Mouse (Mus musculus) right cerebral cortex, adult 2 months (tissue): ENCODE measurements around the gene Ercc2.
A peak's percentile ranks its signal among the peaks of the same experiment; 100 is the strongest.

Source experiments
- DNase-seq, 2 experiments: peaks; one replicate each; pipeline ENCODE4 v3.0.0; 2021 to 2022; ENCODE audit warnings: low spot score in 2 of 2

Gene Ercc2

GRCm38 (mm10) chr7:19381377-19382165 lies at the start of gene Ercc2:
Ercc2 (plus strand) TSS chr7:19382010.
- peak; percentile 98 to 100 for DNase-seq

- peak; percentile 89 to 92 for DNase-seq
These were observed 49.0 kb upstream of the Ercc2 start for GRCm38 (mm10) chr7:19332709-19333352.

GRCm38 (mm10) chr7:19335583-19335982 lies 46.2 kb upstream of the Ercc2 start:
- no peak for DNase-seq

GRCm38 (mm10) chr7:19337122-19337521 lies 44.7 kb upstream of the Ercc2 start:
- peak in 1 of 2 experiments; percentile 41 for DNase-seq

DNA sequence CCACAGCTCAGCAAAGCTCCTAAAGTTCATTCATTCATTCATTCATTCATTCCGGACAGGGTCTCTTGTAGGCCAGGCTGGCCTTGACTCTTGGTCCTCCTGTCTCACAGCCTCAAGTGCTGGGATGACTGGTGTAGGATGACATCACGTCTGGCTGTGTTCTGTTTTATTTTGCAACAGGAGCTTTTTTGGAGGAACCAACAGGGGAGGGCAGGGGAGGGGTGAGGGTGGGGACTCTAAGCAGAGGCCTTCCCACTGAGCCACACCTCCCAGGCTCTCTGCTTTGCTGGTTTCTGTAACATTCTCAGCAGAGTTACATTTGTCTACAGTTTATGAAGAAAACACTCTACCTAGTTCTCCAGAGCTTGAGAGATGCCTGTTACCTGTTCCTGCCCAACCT lies 43.8 kb upstream of the Ercc2 start:
- DNase-seq = no peak

GRCm38 (mm10) chr7:19338596-19338995 lies 43.2 kb upstream of the Ercc2 start:
- no peak for DNase-seq

DNA sequence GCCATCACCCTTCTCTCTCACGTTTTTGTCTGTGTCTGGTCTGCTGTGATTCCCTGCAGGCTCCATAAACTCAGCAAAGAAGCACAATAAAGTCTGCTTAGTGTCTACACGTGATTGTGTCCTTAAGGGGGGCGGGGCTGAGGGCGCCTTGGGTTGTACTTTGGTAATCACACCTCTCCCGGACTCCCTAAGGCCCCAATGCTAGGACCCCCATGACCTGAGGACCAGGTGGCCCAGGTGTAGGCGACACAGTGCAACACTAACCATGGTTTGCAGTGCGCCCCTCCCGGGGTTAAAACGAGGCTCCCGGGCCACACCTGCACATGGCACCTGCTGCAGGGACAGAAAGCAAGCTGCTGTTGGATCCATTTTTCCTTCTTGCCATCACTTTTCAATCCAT lies 40.6 kb upstream of the Ercc2 start:
- no peak for DNase-seq

- peak; percentile 62 to 76 for DNase-seq
These were observed 39.9 kb upstream of the Ercc2 start for GRCm38 (mm10) chr7:19341761-19342409.

- peak; percentile 93 to 96 for DNase-seq
These were observed 39.3 kb upstream of the Ercc2 start for GRCm38 (mm10) chr7:19342481-19343027.

GRCm38 (mm10) chr7:19343210-19343808 lies 38.5 kb upstream of the Ercc2 start:
- DNase-seq = peak; percentile 81 to 86

DNA sequence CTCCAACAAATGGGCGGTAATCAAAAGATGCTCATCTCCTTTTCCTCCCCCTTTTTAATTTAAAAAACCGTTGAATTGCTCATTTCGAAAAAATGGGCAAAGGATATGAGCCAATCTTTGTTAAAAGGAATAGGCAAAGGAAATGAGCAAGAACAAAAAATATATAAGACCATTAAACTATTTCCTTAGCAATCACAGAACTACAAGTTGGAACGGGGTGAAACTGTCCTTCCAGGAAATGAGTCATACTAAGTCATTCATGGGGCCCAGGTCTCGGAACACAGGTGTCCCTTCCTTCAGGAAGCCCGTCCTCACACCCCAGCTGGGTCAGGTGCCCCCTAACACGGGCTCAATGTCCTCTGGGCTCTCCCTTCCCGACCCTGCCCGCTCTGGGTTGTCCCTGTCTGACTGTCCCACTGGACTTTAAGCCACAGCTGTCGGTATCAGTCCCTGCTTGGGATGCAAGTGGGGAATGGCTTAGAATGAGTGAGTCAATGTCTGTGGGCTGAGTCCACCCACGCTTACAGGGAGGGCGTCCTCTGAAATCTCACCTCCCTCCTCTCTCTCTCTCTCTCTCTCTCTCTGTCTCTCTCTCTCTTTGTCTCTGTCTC lies 37.5 kb upstream of the Ercc2 start, which contains the start of gene Ercc1:
TSS of gene Ercc1 (plus strand) at position 542 of the 611 bp plus-strand sequence.
- DNase-seq = peak; percentile 43 to 54

DNA sequence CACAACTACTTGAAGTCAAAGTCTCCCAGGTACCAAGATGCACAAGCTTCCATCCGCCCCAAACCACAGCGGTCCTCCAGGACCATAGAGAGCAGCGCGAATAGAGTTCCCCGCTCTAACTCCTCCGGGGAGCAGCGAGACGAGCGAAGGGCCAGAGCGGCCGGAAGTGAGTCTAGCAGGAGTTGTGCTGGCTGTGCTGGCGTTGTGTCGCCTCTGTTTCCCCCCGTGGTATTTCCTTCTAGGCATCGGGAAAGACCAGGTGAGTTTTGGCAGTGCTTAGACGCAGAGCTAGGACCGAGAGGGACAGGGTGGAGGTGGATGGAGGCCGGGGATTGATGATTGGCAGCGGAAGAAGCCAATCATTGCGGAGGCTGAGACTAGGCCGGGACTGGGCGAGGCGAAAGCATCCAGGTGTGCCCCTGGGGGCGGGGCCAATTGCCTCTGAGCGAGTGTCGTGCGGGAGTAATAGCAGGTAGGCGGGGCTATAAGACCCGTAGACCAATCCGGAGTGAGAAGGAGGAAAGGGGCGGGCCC lies 36.8 kb upstream of the Ercc2 start:
- peak; percentile 95 to 96 for DNase-seq

DNA sequence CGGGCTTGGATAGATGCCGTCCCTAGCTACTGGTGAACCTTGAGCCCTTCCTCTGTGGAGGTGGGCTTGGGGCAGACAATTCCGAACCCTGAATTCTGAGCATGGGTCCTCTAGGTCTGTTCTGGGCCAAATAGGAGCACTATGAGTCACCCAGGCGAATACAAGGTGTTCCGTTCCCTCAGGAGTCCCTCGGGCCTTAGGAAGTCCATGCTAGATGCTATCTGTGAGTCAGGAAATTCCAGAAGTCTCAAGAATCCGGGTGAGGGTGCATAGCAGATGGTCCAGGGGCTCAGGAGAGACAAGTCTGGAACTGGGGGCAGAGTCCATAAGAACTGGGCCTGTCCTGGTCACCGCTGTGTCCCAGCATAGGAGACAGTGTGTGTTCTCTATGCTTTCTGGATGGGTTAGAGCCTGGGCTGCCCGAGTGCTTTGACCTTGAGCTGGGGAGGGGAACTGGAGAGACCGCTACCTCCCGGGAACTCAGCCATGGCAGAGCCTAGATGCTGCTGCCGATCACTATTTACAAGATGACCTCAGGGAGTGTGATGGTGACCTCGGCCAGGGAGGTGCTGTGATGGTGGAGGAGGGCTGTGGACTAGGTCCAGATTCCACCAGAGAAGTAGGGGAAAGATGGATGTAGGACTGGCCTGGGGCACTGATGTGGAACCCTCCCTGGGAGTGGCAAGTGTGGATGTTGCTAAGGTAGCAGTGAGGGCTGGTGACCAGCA lies 32.5 kb upstream of the Ercc2 start:
- DNase-seq = no peak

- DNase-seq = no peak
These were observed 31.6 kb upstream of the Ercc2 start for GRCm38 (mm10) chr7:19350221-19350620.

- DNase-seq = no peak
These were observed 26.8 kb upstream of the Ercc2 start for GRCm38 (mm10) chr7:19354991-19355390.

- DNase-seq = no peak
These were observed 25.5 kb upstream of the Ercc2 start for GRCm38 (mm10) chr7:19356311-19356710.

DNA sequence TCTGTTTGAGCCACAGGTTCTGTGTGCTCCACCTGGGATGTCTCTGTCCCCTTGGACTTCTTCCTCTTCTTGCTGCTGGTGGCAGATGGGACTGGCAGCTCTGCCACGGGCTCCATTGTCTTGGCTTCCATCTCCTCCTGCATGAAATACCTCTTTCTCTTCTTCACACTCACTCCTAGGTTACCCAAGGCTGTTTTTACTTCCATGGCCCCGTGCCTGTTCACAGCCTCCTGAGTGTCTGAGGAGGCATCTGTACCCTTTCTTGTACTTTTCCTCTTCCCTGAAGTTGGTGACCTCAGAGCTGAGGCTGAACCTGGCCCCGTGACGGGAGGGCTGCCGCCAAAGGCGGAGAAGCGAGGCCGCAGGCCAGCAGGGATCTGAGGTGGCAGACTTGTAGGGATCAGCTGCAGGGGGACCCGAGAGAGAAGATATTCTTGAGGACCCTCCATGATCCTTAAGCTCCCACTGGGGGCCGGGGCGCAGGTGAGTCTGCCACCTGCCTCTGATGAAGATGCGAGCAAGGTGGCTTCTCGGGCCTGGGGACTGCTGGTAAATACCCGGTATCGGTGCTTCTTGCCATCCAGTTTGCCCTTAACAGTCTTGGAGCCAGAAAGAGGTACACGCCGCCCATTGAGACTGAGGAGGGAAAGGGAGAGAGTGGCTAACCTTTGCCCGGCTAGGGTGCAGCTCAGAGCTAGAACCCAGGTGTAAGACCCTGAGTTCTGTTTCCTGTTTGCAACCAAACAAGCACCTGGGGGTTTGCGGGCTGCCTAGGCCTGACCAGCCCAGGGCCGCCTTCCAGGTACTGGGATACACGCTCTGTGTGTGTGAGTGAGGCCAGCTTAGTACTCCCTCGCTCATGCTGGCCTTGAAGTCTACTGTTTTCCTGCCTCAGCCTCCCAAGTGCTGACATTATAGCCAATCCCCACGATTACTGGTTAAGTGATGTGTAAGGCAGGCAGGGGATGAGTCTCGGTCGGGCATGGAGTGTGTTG lies 24.1 kb upstream of the Ercc2 start:
- DNase-seq = no peak

DNA sequence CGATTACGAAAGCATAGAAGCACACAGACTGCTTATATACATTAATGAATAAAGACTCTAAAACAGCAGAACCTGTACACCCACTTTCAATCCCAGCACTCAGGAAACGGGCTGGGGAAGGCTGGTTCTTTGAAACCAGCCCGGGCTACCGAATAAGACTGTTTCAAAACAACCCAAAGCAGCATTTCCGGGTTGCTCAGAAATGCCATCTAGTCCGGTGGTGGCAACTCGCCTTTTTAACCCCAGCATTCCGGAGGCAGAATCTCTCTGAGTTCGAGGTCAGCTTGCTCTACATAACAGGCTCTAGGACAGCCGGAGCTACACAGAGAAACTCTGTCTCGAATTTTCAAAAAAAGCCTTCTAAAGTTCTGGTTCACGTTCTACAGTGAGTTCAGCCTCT lies 23.2 kb upstream of the Ercc2 start:
- no peak for DNase-seq

- peak; percentile 88 to 90 for DNase-seq
These were observed 22.4 kb upstream of the Ercc2 start, which contains the start of the genes Cd3eap and Ppp1r13l for GRCm38 (mm10) chr7:19359299-19359891. Cd3eap (minus strand) TSS chr7:19359483. Ppp1r13l (plus strand) TSS chr7:19359749.
